Mouse (Mus musculus): Measurements from ENCODE around the gene Tgfbr3. TPM values are rescaled to one million over a fixed set of nuclear protein-coding genes. Genes with fewer than 3 reads are reported as not detected.

Tgfbr3 gene
- polyA plus RNA-seq, 1 experiment, result 27.7 TPM

- WGBS, result 14% methylated on average over 12 of the region's 12 CpGs
- Histone ChIP-seq H3K36me3 (ENCODE audit: control insufficient read depth, insufficient read depth, low read length) (no peaks in the 10 kb centered on the region), H3K4me1 (ENCODE audit: control insufficient read depth, insufficient read depth, low read length) (peaks cover 14% of the 10 kb centered on the region), H3K4me3 (ENCODE audit: insufficient read depth, low read depth, low read length) (peak overlapping the region; percentile 27), H3K27ac (ENCODE audit: insufficient read depth, low read depth, low read length) (peak overlapping the region; percentile 87), H3K27me3 (replicated peaks; ENCODE audit: control insufficient read depth, insufficient read depth, low read length) (no peaks in the 10 kb centered on the region)
- DNase-seq, result no peak
- TF ChIP-seq POLR2A (IDR thresholded peaks at IDR 0.05; ENCODE audit: low read depth, low read length), result no peak
- TF ChIP-seq CTCF (conservative IDR thresholded peaks at IDR 0.05; ENCODE audit: insufficient read depth, insufficient read length, low read depth, low read length), result no peak
Measured at GRCm38 (mm10) chr5:107167373-107167772, 122.1 kb downstream of the Tgfbr3 start.

- Histone ChIP-seq H3K36me3 (ENCODE audit: control insufficient read depth, insufficient read depth, low read length) (no peaks in the 10 kb centered on the region), H3K27ac (ENCODE audit: insufficient read depth, low read depth, low read length) (peak overlapping the region; percentile 87), H3K27me3 (replicated peaks; ENCODE audit: control insufficient read depth, insufficient read depth, low read length) (no peaks in the 10 kb centered on the region), H3K4me1 (ENCODE audit: control insufficient read depth, insufficient read depth, low read length) (peaks cover 14% of the 10 kb centered on the region), H3K4me3 (ENCODE audit: insufficient read depth, low read depth, low read length) (no peak overlapping the region)
- peak; percentile 51 for DNase-seq
- WGBS, result 56% methylated on average over 11 of the region's 11 CpGs
- no peak for TF ChIP-seq CTCF (conservative IDR thresholded peaks at IDR 0.05; ENCODE audit: insufficient read depth, insufficient read length, low read depth, low read length)
- TF ChIP-seq POLR2A (IDR thresholded peaks at IDR 0.05; ENCODE audit: low read depth, low read length), result no peak
Measured at GRCm38 (mm10) chr5:107166659-107167370, 122.6 kb downstream of the Tgfbr3 start.

- WGBS, result 79% methylated on average over 7 of the region's 7 CpGs
Measured at GRCm38 (mm10) chr5:107165734-107166133, 123.7 kb downstream of the Tgfbr3 start.

GRCm38 (mm10) chr5:107165271-107165670, 124.2 kb downstream of the Tgfbr3 start:
- no peak for DNase-seq
- Histone ChIP-seq H3K27ac (ENCODE audit: insufficient read depth, low read depth, low read length) (no peak overlapping the region), H3K36me3 (ENCODE audit: control insufficient read depth, insufficient read depth, low read length) (no peaks in the 10 kb centered on the region), H3K4me3 (ENCODE audit: insufficient read depth, low read depth, low read length) (no peak overlapping the region), H3K27me3 (replicated peaks; ENCODE audit: control insufficient read depth, insufficient read depth, low read length) (no peaks in the 10 kb centered on the region), H3K4me1 (ENCODE audit: control insufficient read depth, insufficient read depth, low read length) (peaks cover 18% of the 10 kb centered on the region)
- TF ChIP-seq CTCF (conservative IDR thresholded peaks at IDR 0.05; ENCODE audit: insufficient read depth, insufficient read length, low read depth, low read length), result no peak
- TF ChIP-seq POLR2A (IDR thresholded peaks at IDR 0.05; ENCODE audit: low read depth, low read length), result no peak
- 91% methylated on average over 5 of the region's 5 CpGs for WGBS

More at GRCm38 (mm10) chr5:107165734-107166133, 123.7 kb downstream of the Tgfbr3 start:
- no peak overlapping the region for H3K4me3 ChIP-seq (ENCODE audit: insufficient read depth, low read depth, low read length)
- TF ChIP-seq POLR2A (IDR thresholded peaks at IDR 0.05; ENCODE audit: low read depth, low read length) (no peak), CTCF (conservative IDR thresholded peaks at IDR 0.05; ENCODE audit: insufficient read depth, insufficient read length, low read depth, low read length) (no peak)
- H3K27me3 ChIP-seq (replicated peaks; ENCODE audit: control insufficient read depth, insufficient read depth, low read length), result no peaks in the 10 kb centered on the region
- no peak for DNase-seq
- peaks cover 14% of the 10 kb centered on the region for H3K4me1 ChIP-seq (ENCODE audit: control insufficient read depth, insufficient read depth, low read length)
- no peaks in the 10 kb centered on the region for H3K36me3 ChIP-seq (ENCODE audit: control insufficient read depth, insufficient read depth, low read length)
- 0 out of 2 replicates have a peak overlapping the region, but pooled peaks have one; percentile 29 for H3K27ac ChIP-seq (ENCODE audit: insufficient read depth, low read depth, low read length)

- WGBS, result 91% methylated on average over 4 of the region's 4 CpGs
- Histone ChIP-seq H3K27ac (ENCODE audit: insufficient read depth, low read depth, low read length) (no peak overlapping the region), H3K4me1 (ENCODE audit: control insufficient read depth, insufficient read depth, low read length) (peaks cover 17% of the 10 kb centered on the region), H3K36me3 (ENCODE audit: control insufficient read depth, insufficient read depth, low read length) (no peaks in the 10 kb centered on the region), H3K27me3 (replicated peaks; ENCODE audit: control insufficient read depth, insufficient read depth, low read length) (no peaks in the 10 kb centered on the region), H3K4me3 (ENCODE audit: insufficient read depth, low read depth, low read length) (no peak overlapping the region)
- no peak for DNase-seq
- no peak for TF ChIP-seq CTCF (conservative IDR thresholded peaks at IDR 0.05; ENCODE audit: insufficient read depth, insufficient read length, low read depth, low read length)
- TF ChIP-seq POLR2A (IDR thresholded peaks at IDR 0.05; ENCODE audit: low read depth, low read length), result no peak
Measured at GRCm38 (mm10) chr5:107164856-107165255, 124.6 kb downstream of the Tgfbr3 start.

GRCm38 (mm10) chr5:107164146-107164545, 125.3 kb downstream of the Tgfbr3 start:
- Histone ChIP-seq H3K4me3 (ENCODE audit: insufficient read depth, low read depth, low read length) (no peak overlapping the region), H3K36me3 (ENCODE audit: control insufficient read depth, insufficient read depth, low read length) (no peaks in the 10 kb centered on the region), H3K4me1 (ENCODE audit: control insufficient read depth, insufficient read depth, low read length) (peaks cover 16% of the 10 kb centered on the region), H3K27ac (ENCODE audit: insufficient read depth, low read depth, low read length) (no peak overlapping the region), H3K27me3 (replicated peaks; ENCODE audit: control insufficient read depth, insufficient read depth, low read length) (no peaks in the 10 kb centered on the region)
- no peak for TF ChIP-seq CTCF (conservative IDR thresholded peaks at IDR 0.05; ENCODE audit: insufficient read depth, insufficient read length, low read depth, low read length)
- TF ChIP-seq POLR2A (IDR thresholded peaks at IDR 0.05; ENCODE audit: low read depth, low read length), result no peak
- WGBS, result 67% methylated on average over 4 of the region's 4 CpGs
- DNase-seq, result no peak

- TF ChIP-seq POLR2A (IDR thresholded peaks at IDR 0.05; ENCODE audit: low read depth, low read length) (no peak), CTCF (conservative IDR thresholded peaks at IDR 0.05; ENCODE audit: insufficient read depth, insufficient read length, low read depth, low read length) (no peak)
- DNase-seq, result no peak
- H3K27ac ChIP-seq (ENCODE audit: insufficient read depth, low read depth, low read length), result no peak overlapping the region
- peaks cover 16% of the 10 kb centered on the region for H3K4me1 ChIP-seq (ENCODE audit: control insufficient read depth, insufficient read depth, low read length)
- no peak overlapping the region for H3K4me3 ChIP-seq (ENCODE audit: insufficient read depth, low read depth, low read length)
- H3K36me3 ChIP-seq (ENCODE audit: control insufficient read depth, insufficient read depth, low read length), result no peaks in the 10 kb centered on the region
- no peaks in the 10 kb centered on the region for H3K27me3 ChIP-seq (replicated peaks; ENCODE audit: control insufficient read depth, insufficient read depth, low read length)
Measured at GRCm38 (mm10) chr5:107163336-107163735, 126.1 kb downstream of the Tgfbr3 start.

Data from kidney, adult 2 months (tissue).